ENCODE assay signal across 10 mouse cellular contexts in the genomic region with DNA sequence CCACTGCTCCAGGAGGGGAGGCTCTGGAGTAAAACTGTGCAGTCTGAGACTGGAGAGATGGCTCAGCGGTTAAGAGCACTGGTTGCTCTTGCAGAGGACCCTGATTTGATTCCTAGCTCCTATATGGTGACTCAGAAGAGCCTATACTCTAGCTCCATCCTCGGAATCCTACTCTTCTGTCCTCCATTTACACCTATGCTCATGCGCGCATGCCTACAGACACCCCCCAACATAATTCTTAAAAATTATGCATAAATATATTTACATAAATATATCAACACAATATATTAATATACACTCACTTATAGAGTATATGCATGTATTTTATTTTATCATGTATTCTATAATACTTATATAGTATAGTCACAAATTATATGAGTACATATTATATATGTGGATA. TPM values are rescaled to one million over a fixed set of nuclear protein-coding genes. Genes with fewer than 3 reads are reported as not detected.
DNase-seq lines count a peak whose midpoint lies in the region; ATAC-seq and TF ChIP-seq lines count a peak whose summit lies in the region.
"Had no signal": no experiment of that assay in that cellular context is flagged by ENCODE, and none has a peak within 500 bp of the region (broad histone marks: within the 10 kb centered on the region; RNA-seq: fewer than 3 reads in every experiment).

No protein-coding gene starts in this region.

- H3K4me1 ChIP-seq in heart, embryonic 11.5 days (ENCODE audit: control insufficient read depth, insufficient read depth, low read length) = peaks cover 18% of the 10 kb centered on the region
- H3K4me1 ChIP-seq in cortical plate, adult 2 months (ENCODE audit: control insufficient read depth, insufficient read depth, low read length) = no peaks in the 10 kb centered on the region
- H3K4me1 ChIP-seq in hindbrain, embryonic 13.5 days (replicated peaks) = peaks cover 6% of the 10 kb centered on the region
- H3K4me1 ChIP-seq in liver, postnatal 0 days (ENCODE audit: insufficient read depth) = peaks cover 40% of the 10 kb centered on the region

- no peaks in the 10 kb centered on the region for H3K27me3 ChIP-seq in heart, embryonic 11.5 days (ENCODE audit: control insufficient read depth, insufficient read depth, low read length)
- H3K27me3 ChIP-seq in hindbrain, embryonic 13.5 days = 0 out of 2 replicates have a peak, but pooled peaks cover 3% of the 10 kb centered on the region
- no peaks in the 10 kb centered on the region for H3K27me3 ChIP-seq in liver, postnatal 0 days (ENCODE audit: insufficient read depth, low read length)

- H3K27ac ChIP-seq in heart, embryonic 11.5 days (ENCODE audit: low read depth, low read length) = no peak overlapping the region
- H3K27ac ChIP-seq in cortical plate, adult 2 months (ENCODE audit: insufficient read depth, low read length) = no peak overlapping the region
- no peak overlapping the region for H3K27ac ChIP-seq in hindbrain, embryonic 13.5 days
- no peak overlapping the region for H3K27ac ChIP-seq in liver, postnatal 0 days (ENCODE audit: low read depth)
- H3K27ac ChIP-seq: left cerebral cortex, adult 2 months had no signal

- peak overlapping the region; percentile 63; the same call in 1 of the 2 replicates for H3K4me2 ChIP-seq in heart, embryonic 11.5 days
- H3K4me2 ChIP-seq in hindbrain, embryonic 13.5 days = peak overlapping the region; percentile 84
- H3K4me2 ChIP-seq in liver, postnatal 0 days (ENCODE audit: low read depth, low read length) = peak overlapping the region; percentile 96

- 74% methylated on average over 4 of the region's 4 CpGs for WGBS in heart, embryonic 11.5 days (ENCODE audit: insufficient replicate concordance)
- 73% methylated on average over 4 of the region's 4 CpGs for WGBS in hindbrain, embryonic 13.5 days
- 81% methylated on average over 4 of the region's 4 CpGs for WGBS in liver, postnatal 0 days (ENCODE audit: insufficient replicate concordance)

- ATAC-seq in heart, embryonic 11.5 days (replicated peaks; ENCODE audit: insufficient number of reproducible peaks, low FRiP score, low TSS enrichment) = no peak; the same call in 1 of the 2 replicates
- peak; percentile 64 for ATAC-seq in hindbrain, embryonic 13.5 days (ENCODE audit: low FRiP score)
- ATAC-seq in liver, postnatal 0 days = no peak
- no peak for ATAC-seq in frontal cortex, adult (ENCODE audit: low TSS enrichment)

- intact Hi-C loops in heart, postnatal 25 days (cut with DNase I) = no loop called here

- no peak for TF ChIP-seq POLR2A in cortical plate, adult 2 months (IDR thresholded peaks at IDR 0.05; ENCODE audit: extremely low read depth, insufficient read depth, low read length)

- TF ChIP-seq CTCF in cortical plate, adult 2 months (IDR thresholded peaks at IDR 0.05; ENCODE audit: extremely low read depth, insufficient read depth, low read length) = no peak
- TF ChIP-seq CTCF in liver, postnatal 0 days (IDR thresholded peaks at IDR 0.05; ENCODE audit: low read depth) = no peak

- H3K36me3 ChIP-seq in heart, embryonic 11.5 days (ENCODE audit: control insufficient read depth, insufficient read depth, low read length) = 0 out of 2 replicates have a peak, but pooled peaks cover 2% of the 10 kb centered on the region
- peaks cover 18% of the 10 kb centered on the region for H3K36me3 ChIP-seq in hindbrain, embryonic 13.5 days
- peaks cover 10% of the 10 kb centered on the region; the same call in 1 of the 2 replicates for H3K36me3 ChIP-seq in liver, postnatal 0 days (replicated peaks; ENCODE audit: insufficient read depth, low read length)

- TF ChIP-seq EP300 in liver, postnatal 0 days (IDR thresholded peaks at IDR 0.05; ENCODE audit: low read depth) = no peak

- no peaks in the 10 kb centered on the region for H3K9me3 ChIP-seq in heart, embryonic 11.5 days (replicated peaks; ENCODE audit: control insufficient read depth, low read length)
- H3K9me3 ChIP-seq in hindbrain, embryonic 13.5 days = no peaks in the 10 kb centered on the region
- no peaks in the 10 kb centered on the region for H3K9me3 ChIP-seq in liver, postnatal 0 days (ENCODE audit: low read length)

- no peak for DNase-seq in heart, postnatal 25 days (ENCODE audit: low spot score)
- DNase-seq in liver, postnatal 0 days = no peak
- no peak for DNase-seq in thymus, postnatal 36 days
- DNase-seq in T-cell, adult 2 months (ENCODE audit: low spot score) = no peak

- H3K9ac ChIP-seq in heart, embryonic 11.5 days (ENCODE audit: low read depth, low read length) = no peak overlapping the region
- H3K9ac ChIP-seq in hindbrain, embryonic 13.5 days = no peak overlapping the region
- H3K9ac ChIP-seq in liver, postnatal 0 days (replicated peaks) = no peak overlapping the region

- H3K4me3 ChIP-seq in heart, embryonic 11.5 days (ENCODE audit: low read depth, low read length) = peak overlapping the region; percentile 53; the same call in 1 of the 2 replicates
- H3K4me3 ChIP-seq in cortical plate, adult 2 months (ENCODE audit: insufficient read depth, low read length) = 0 out of 2 replicates have a peak overlapping the region, but pooled peaks have one; percentile 12
- H3K4me3 ChIP-seq in hindbrain, embryonic 13.5 days = no peak overlapping the region
- peak overlapping the region; percentile 70; the same call in 1 of the 2 replicates for H3K4me3 ChIP-seq in liver, postnatal 0 days (ENCODE audit: low read depth, low read length)

RNA-seq across cellular contexts. Expression of gene Aunip, which starts 0.4 kb away (rescaled TPM):
- 5.6 and 6.6 TPM in 2 replicates for polyA plus RNA-seq in heart, embryonic 11.5 days (2014; fragmentation: Nextera tagmentation; extraction: Ambion mirVana)
- under 1 TPM; 0.34 to 0.47 TPM for total RNA-seq in heart, postnatal 25 days (2021)
- 0.23 and 0.31 TPM in 2 replicates for polyA plus RNA-seq in cortical plate, adult 2 months (2012; rRNA removed)
- 2.6 and 2.8 TPM in 2 replicates for polyA plus RNA-seq in hindbrain, embryonic 13.5 days (2015; fragmentation: Nextera tagmentation; extraction: Ambion mirVana)
- polyA plus RNA-seq in liver, postnatal 0 days (2015; fragmentation: Nextera tagmentation; extraction: Ambion mirVana) = 6.9 and 7.1 TPM in 2 replicates
- total RNA-seq: gastrocnemius, adult 18-20 months had no signal

RNA-seq across cellular contexts. Expression of gene Paqr7, which starts 13.9 kb away (rescaled TPM):
- 4.2 and 4.8 TPM in 2 replicates for polyA plus RNA-seq in heart, embryonic 11.5 days (2014; fragmentation: Nextera tagmentation; extraction: Ambion mirVana)
- 10 to 100 TPM; 16.9 to 17.4 TPM for total RNA-seq in heart, postnatal 25 days (2021)
- 78.7 and 81.5 TPM in 2 replicates for polyA plus RNA-seq in cortical plate, adult 2 months (2012; rRNA removed)
- polyA plus RNA-seq in hindbrain, embryonic 13.5 days (2015; fragmentation: Nextera tagmentation; extraction: Ambion mirVana) = 20.2 and 21.5 TPM in 2 replicates
- 12.4 and 17.8 TPM in 2 replicates for polyA plus RNA-seq in liver, postnatal 0 days (2015; fragmentation: Nextera tagmentation; extraction: Ambion mirVana)

RNA-seq across cellular contexts. Expression of gene Mtfr1l, which starts 24.8 kb away (rescaled TPM):
- polyA plus RNA-seq in heart, embryonic 11.5 days (2014; fragmentation: Nextera tagmentation; extraction: Ambion mirVana) = 167 and 177 TPM in 2 replicates
- 100 to 1,000 TPM; 178 to 185 TPM for total RNA-seq in heart, postnatal 25 days (2021)
- 111 and 118 TPM in 2 replicates for polyA plus RNA-seq in cortical plate, adult 2 months (2012; rRNA removed)
- 160 and 163 TPM in 2 replicates for polyA plus RNA-seq in hindbrain, embryonic 13.5 days (2015; fragmentation: Nextera tagmentation; extraction: Ambion mirVana)
- 56.9 and 60.3 TPM in 2 replicates for polyA plus RNA-seq in liver, postnatal 0 days (2015; fragmentation: Nextera tagmentation; extraction: Ambion mirVana)

RNA-seq across cellular contexts. Expression of gene Selenon, which starts 41.6 kb away (rescaled TPM):
- polyA plus RNA-seq in heart, embryonic 11.5 days (2014; fragmentation: Nextera tagmentation; extraction: Ambion mirVana) = 22.4 and 25.3 TPM in 2 replicates
- total RNA-seq in heart, postnatal 25 days (2021) = 10 to 100 TPM; 21.0 to 22.2 TPM
- 19.0 and 20.4 TPM in 2 replicates for polyA plus RNA-seq in cortical plate, adult 2 months (2012; rRNA removed)
- polyA plus RNA-seq in hindbrain, embryonic 13.5 days (2015; fragmentation: Nextera tagmentation; extraction: Ambion mirVana) = 9.5 and 11.0 TPM in 2 replicates
- 2.8 TPM in 2 replicates for polyA plus RNA-seq in liver, postnatal 0 days (2015; fragmentation: Nextera tagmentation; extraction: Ambion mirVana)

RNA-seq across cellular contexts. Expression of gene Stmn1, which starts 42.3 kb away (rescaled TPM):
- 962 and 991 TPM in 2 replicates for polyA plus RNA-seq in heart, embryonic 11.5 days (2014; fragmentation: Nextera tagmentation; extraction: Ambion mirVana)
- 10 to 100 TPM; 24.5 to 26.4 TPM for total RNA-seq in heart, postnatal 25 days (2021)
- 901 and 956 TPM in 2 replicates for polyA plus RNA-seq in cortical plate, adult 2 months (2012; rRNA removed)
- polyA plus RNA-seq in hindbrain, embryonic 13.5 days (2015; fragmentation: Nextera tagmentation; extraction: Ambion mirVana) = 6,917 and 6,921 TPM in 2 replicates
- 249 and 258 TPM in 2 replicates for polyA plus RNA-seq in liver, postnatal 0 days (2015; fragmentation: Nextera tagmentation; extraction: Ambion mirVana)
